Mouse (Mus musculus): ENCODE data around the gene Capn10. TPM values are rescaled to one million over a fixed set of nuclear protein-coding genes. Genes with fewer than 3 reads are reported as not detected.

Capn10 gene
- total and polyA plus RNA-seq, 3 experiments: 11.9 to 16.1 (median 15.9) TPM

DNA sequence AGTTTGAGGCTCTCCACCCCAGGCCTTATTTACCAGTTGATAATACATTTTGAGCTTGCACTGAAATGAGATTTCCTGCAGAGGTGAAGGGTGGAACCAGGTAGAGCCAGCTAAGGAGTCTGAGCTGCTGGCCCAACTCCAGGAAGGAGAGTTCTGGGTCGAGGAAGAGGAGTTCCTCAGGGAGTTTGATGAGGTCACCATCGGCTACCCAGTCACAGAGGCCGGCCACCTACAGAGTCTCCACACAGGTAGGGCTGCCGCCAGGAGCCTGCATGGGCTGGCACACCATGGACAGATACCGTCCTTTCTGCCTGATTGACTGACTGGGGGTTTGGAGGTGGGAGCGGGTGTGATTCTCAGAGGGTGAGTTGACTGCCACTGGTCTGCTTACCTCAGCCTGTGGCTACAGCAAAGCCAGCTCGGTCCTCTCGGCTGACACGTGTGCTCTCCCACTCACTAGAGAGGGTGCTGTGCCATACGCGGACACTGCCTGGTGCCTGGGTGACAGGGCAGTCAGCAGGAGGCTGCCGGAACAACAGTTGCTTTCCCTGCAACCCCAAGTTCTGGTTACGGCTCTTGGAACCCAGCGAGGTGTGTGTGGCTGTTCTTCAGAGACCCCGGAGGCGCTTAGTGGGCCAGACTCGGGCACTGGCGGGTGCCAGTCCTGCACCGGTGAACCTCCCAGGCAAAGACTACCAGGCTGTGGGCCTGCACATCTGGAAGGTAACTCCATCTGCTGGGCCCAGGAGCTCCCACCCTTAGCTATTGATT, 9.2 kb downstream of the Capn10 start:
- Histone ChIP-seq H3K79me2 (replicated peaks; ENCODE audit: control insufficient read depth, extremely low read depth, insufficient read depth, poor library complexity, severe bottlenecking) (no peaks in the 10 kb centered on the region), H3K9ac (ENCODE audit: insufficient read depth, low read depth) (no peak overlapping the region), H3K4me1 (ENCODE audit: control insufficient read depth in 1 of 2, insufficient read depth in 2 of 2) (no peaks in the 10 kb centered on the region), H3K9me3 (replicated peaks; ENCODE audit: low read length) (no peaks in the 10 kb centered on the region), H3K27ac (ENCODE audit: insufficient read depth, low read depth) (no peak overlapping the region), H3K4me2 (ENCODE audit: insufficient read depth, low read depth, poor library complexity, severe bottlenecking) (no peak overlapping the region), H3K36me3 (replicated peaks in 1 of 2; ENCODE audit: control insufficient read depth in 1 of 2, insufficient read depth in 1 of 2, low read length in 1 of 2) (peaks cover 72 to 96% of the 10 kb centered on the region in 2 experiments), H3K27me3 (replicated peaks) (no peaks in the 10 kb centered on the region), H3K4me3 (replicated peaks in 1 of 3; ENCODE audit: low read depth in 2 of 3, low read length in 2 of 3, poor library complexity in 1 of 3) (no peak overlapping the region)
- dilution Hi-C loops (cut with MboI; ENCODE audit: extremely low pct_ligation_motif_present, extremely low pct_unique_long_range_greater_than_20kb, low sequenced_read_pairs): no loop called here
- no peak for TF ChIP-seq IRF4 (IDR thresholded peaks at IDR 0.05; ENCODE audit: low read depth, low read length)
- TF ChIP-seq TCF12 (IDR thresholded peaks at IDR 0.05; ENCODE audit: low read depth, low read length): no peak
- TF ChIP-seq NRF1 (IDR thresholded peaks at IDR 0.05; ENCODE audit: low read depth, low read length): no peak
- DNase-seq (ENCODE audit: extremely low read depth): no peak
- in situ Hi-C loops (cut with MboI; ENCODE audit: low pct_ligation_motif_present, low pct_unique_long_range_greater_than_20kb, low sequenced_read_pairs): loop anchor here (10.0 kb wide), 1 partner anchor 131 kb away; no protein-coding TSS in a partner anchor

GRCm38 (mm10) chr1:92947966-92948365, 13.8 kb downstream of the Capn10 start:
- Histone ChIP-seq H3K4me2 (ENCODE audit: insufficient read depth, low read depth, poor library complexity, severe bottlenecking) (no peak overlapping the region), H3K79me2 (replicated peaks; ENCODE audit: control insufficient read depth, extremely low read depth, insufficient read depth, poor library complexity, severe bottlenecking) (no peaks in the 10 kb centered on the region), H3K4me3 (replicated peaks in 1 of 3; ENCODE audit: low read depth in 2 of 3, low read length in 2 of 3, poor library complexity in 1 of 3) (no peak overlapping the region), H3K27me3 (replicated peaks) (no peaks in the 10 kb centered on the region), H3K36me3 (replicated peaks in 1 of 2; ENCODE audit: control insufficient read depth in 1 of 2, insufficient read depth in 1 of 2, low read length in 1 of 2) (peaks cover 46 to 86% of the 10 kb centered on the region in 2 experiments), H3K9me3 (replicated peaks; ENCODE audit: low read length) (no peaks in the 10 kb centered on the region), H3K4me1 (ENCODE audit: control insufficient read depth in 1 of 2, insufficient read depth in 2 of 2) (peaks cover 2 to 7% of the 10 kb centered on the region in 2 experiments; a peak in 1 of 4 replicates), H3K9ac (ENCODE audit: insufficient read depth, low read depth) (no peak overlapping the region), H3K27ac (ENCODE audit: insufficient read depth, low read depth) (no peak overlapping the region)
- dilution Hi-C loops (cut with MboI; ENCODE audit: extremely low pct_ligation_motif_present, extremely low pct_unique_long_range_greater_than_20kb, low sequenced_read_pairs): no loop called here
- TF ChIP-seq ZKSCAN1 (IDR thresholded peaks at IDR 0.05; ENCODE audit: borderline replicate concordance, low read depth, low read length) (no peak), MAFK (IDR thresholded peaks at IDR 0.05; ENCODE audit: insufficient replicate concordance, low read length) (no peak), ZC3H11A (IDR thresholded peaks at IDR 0.05; ENCODE audit: low read depth, low read length) (no peak), MXI1 (IDR thresholded peaks at IDR 0.05; ENCODE audit: low read depth, low read length) (no peak), ZMIZ1 (IDR thresholded peaks at IDR 0.05; ENCODE audit: low read depth, low read length) (no peak), ELF1 (IDR thresholded peaks at IDR 0.05; ENCODE audit: low read depth, low read length) (no peak)
- in situ Hi-C loops (cut with MboI; ENCODE audit: low pct_ligation_motif_present, low pct_unique_long_range_greater_than_20kb, low sequenced_read_pairs): loop anchor here (10.0 kb wide), 1 partner anchor 127 kb away; no protein-coding TSS in a partner anchor
- no peak for DNase-seq (ENCODE audit: extremely low read depth)

GRCm38 (mm10) chr1:92949426-92949825, 15.2 kb downstream of the Capn10 start:
- Histone ChIP-seq H3K4me3 (replicated peaks in 1 of 3; ENCODE audit: low read depth in 2 of 3, low read length in 2 of 3, poor library complexity in 1 of 3) (no peak overlapping the region), H3K9me3 (replicated peaks; ENCODE audit: low read length) (no peaks in the 10 kb centered on the region), H3K36me3 (replicated peaks in 1 of 2; ENCODE audit: control insufficient read depth in 1 of 2, insufficient read depth in 1 of 2, low read length in 1 of 2) (peaks cover 35 to 71% of the 10 kb centered on the region in 2 experiments), H3K9ac (ENCODE audit: insufficient read depth, low read depth) (no peak overlapping the region), H3K27ac (ENCODE audit: insufficient read depth, low read depth) (no peak overlapping the region), H3K4me1 (ENCODE audit: control insufficient read depth in 1 of 2, insufficient read depth in 2 of 2) (peaks cover 2 to 7% of the 10 kb centered on the region in 2 experiments; a peak in 1 of 4 replicates), H3K27me3 (replicated peaks) (no peaks in the 10 kb centered on the region), H3K4me2 (ENCODE audit: insufficient read depth, low read depth, poor library complexity, severe bottlenecking) (no peak overlapping the region), H3K79me2 (replicated peaks; ENCODE audit: control insufficient read depth, extremely low read depth, insufficient read depth, poor library complexity, severe bottlenecking) (no peaks in the 10 kb centered on the region)
- in situ Hi-C loops (cut with MboI; ENCODE audit: low pct_ligation_motif_present, low pct_unique_long_range_greater_than_20kb, low sequenced_read_pairs) (loop anchor here (10.0 kb wide), 1 partner anchor 125 kb away; no protein-coding TSS in a partner anchor), dilution Hi-C loops (cut with MboI; ENCODE audit: extremely low pct_ligation_motif_present, extremely low pct_unique_long_range_greater_than_20kb, low sequenced_read_pairs) (no loop called here)
- TF ChIP-seq CTCF (conservative IDR thresholded peaks at IDR 0.05 in 1 of 2, IDR thresholded peaks at IDR 0.05 in 1 of 2; ENCODE audit: low read depth in 2 of 2, low read length in 2 of 2) (peak; percentile 46 to 78), E2F4 (IDR thresholded peaks at IDR 0.05; ENCODE audit: insufficient replicate concordance, low read depth, low read length) (no peak), EP300 (IDR thresholded peaks at IDR 0.05; ENCODE audit: low read length) (no peak), RAD21 (IDR thresholded peaks at IDR 0.05; ENCODE audit: low read depth, low read length) (peak; percentile 63), SMC3 (IDR thresholded peaks at IDR 0.05; ENCODE audit: low read depth, low read length) (peak; percentile 76)
- peak; percentile 51 for DNase-seq (ENCODE audit: extremely low read depth)

Data from CH12.LX (cell line).